Mouse (Mus musculus) lung, embryonic 14.5 days (tissue): ENCODE data around the gene Grn. TPM values are rescaled to one million over a fixed set of nuclear protein-coding genes. Genes with fewer than 3 reads are reported as not detected.

ENCODE experiments used
- ATAC-seq: fragments of 200-750 bp; cut with Nextera tagmentation; 2 replicates; pipeline ENCODE4 v1.8.0; 2017; ENCODE audit warnings: mild to moderate bottlenecking, moderate TSS enrichment, moderate library complexity; ENCODE audit not compliant: insufficient read depth
- DNase-seq: peaks from one replicate; pipeline ENCODE4 v3.0.0-alpha.2; 2015
- H3K27ac ChIP-seq: fragments of 300-500 bp; sonication (generic); 2 replicates; pipeline ENCODE4 v1.5.1; 2014; ENCODE audit warnings: low read depth, mild to moderate bottlenecking, moderate library complexity
- H3K27me3 ChIP-seq: fragments of 300-500 bp; sonication (generic); 2 replicates; pipeline ENCODE4 v1.6.1; 2014; ENCODE audit warnings: low read length, control low read depth; ENCODE audit not compliant: insufficient read depth
- H3K36me3 ChIP-seq: fragments of 300-500 bp; sonication (generic); 2 replicates; pipeline ENCODE4 v1.6.1; 2014; ENCODE audit warnings: control low read depth; ENCODE audit not compliant: insufficient read depth
- H3K4me1 ChIP-seq: fragments of 300-500 bp; sonication (generic); 2 replicates; pipeline ENCODE4 v1.6.1; 2014; ENCODE audit warnings: antibody characterized with exemption, control low read depth; ENCODE audit not compliant: insufficient read depth
- H3K4me2 ChIP-seq: fragments of 300-500 bp; sonication (generic); 2 replicates; pipeline ENCODE4 v1.6.1; 2014; ENCODE audit warnings: mild to moderate bottlenecking
- H3K4me3 ChIP-seq: fragments of 300-500 bp; sonication (generic); 2 replicates; pipeline ENCODE4 v1.5.1; 2014; ENCODE audit warnings: low read depth, low read length
- H3K9ac ChIP-seq: fragments of 300-500 bp; sonication (generic); 2 replicates; pipeline ENCODE4 v1.6.1; 2014
- H3K9me3 ChIP-seq: fragments of 300-500 bp; sonication (generic); 2 replicates; pipeline ENCODE4 v1.6.1; 2016; ENCODE audit warnings: low read depth, low read length, control low read depth
- CTCF ChIP-seq: IDR thresholded peaks from 2 replicates; pipeline ENCODE4 v1.5.1; 2016; ENCODE audit warnings: antibody characterized with exemption, low read depth
- WGBS: fragments of 180-500 bp; shearing (Covaris S2); extraction: QIAGEN DNeasy Blood & Tissue Kit; methylation state at CpG from one replicate; pipeline ENCODE4 v1.1.7; 2014; 5-methylcytosine and 5-hydroxymethylcytosine counted together
- microRNA-seq: library from miRNA; unstranded; fragments of <30 nt; microRNA quantifications from one replicate; pipeline ENCODE4, GENCODE M21; 2016; ENCODE audit warnings: borderline number of aligned reads
- polyA plus RNA-seq: library from polyadenylated mRNA; unstranded; fragments of >200 nt; fragmentation: Nextera tagmentation; extraction: Ambion mirVana; gene quantifications from 2 replicates; pipeline ENCODE4 v1.2.1, GENCODE M21; 2014

Gene Grn
- polyA plus RNA-seq, 1 experiment from 2014 or later = 113 TPM

GRCm38 (mm10) chr11:102469648-102470357 lies 39.7 kb downstream of the Grn start, which contains the start of gene Itga2b:
TSS of gene Itga2b (minus strand) at chr11:102470122.
- no peak for DNase-seq
- Histone ChIP-seq H3K4me1 (peaks cover 16% of the 10 kb centered on the region; the same call in 1 of the 2 replicates), H3K9me3 (no peaks in the 10 kb centered on the region), H3K4me2 (0 out of 2 replicates have a peak within 1 kb of the TSS, but pooled peaks have one; percentile 3), H3K4me3 (no peak within 1 kb of the TSS), H3K36me3 (no peaks in the 10 kb centered on the region), H3K27ac (no peak within 1 kb of the TSS), H3K27me3 (no peaks in the 10 kb centered on the region), H3K9ac (no peak within 1 kb of the TSS)
- no peak for TF ChIP-seq CTCF
- no peak for ATAC-seq
- 53% methylated on average over 11 of the region's 11 CpGs for WGBS

GRCm38 (mm10) chr11:102475027-102475426 lies 44.9 kb downstream of the Grn start:
- no peak for TF ChIP-seq CTCF
- Histone ChIP-seq H3K27me3 (no peaks in the 10 kb centered on the region), H3K9me3 (no peaks in the 10 kb centered on the region), H3K4me3 (no peak overlapping the region), H3K36me3 (peaks cover 31% of the 10 kb centered on the region), H3K4me1 (no peaks in the 10 kb centered on the region), H3K27ac (no peak overlapping the region), H3K4me2 (no peak overlapping the region), H3K9ac (no peak overlapping the region)
- no peak for ATAC-seq
- WGBS = 90% methylated on average over 3 of the region's 3 CpGs
- DNase-seq = no peak

- Histone ChIP-seq H3K27ac (no peak overlapping the region), H3K4me3 (no peak overlapping the region)
- WGBS = 81% methylated on average over 3 of the region's 3 CpGs
These were observed 48.6 kb downstream of the Grn start for GRCm38 (mm10) chr11:102478671-102479070.

GRCm38 (mm10) chr11:102479581-102479980 lies 49.5 kb downstream of the Grn start:
- Histone ChIP-seq H3K9ac (no peak overlapping the region), H3K36me3 (peaks cover 63% of the 10 kb centered on the region), H3K27me3 (no peaks in the 10 kb centered on the region), H3K4me3 (no peak overlapping the region), H3K4me1 (no peaks in the 10 kb centered on the region), H3K4me2 (no peak overlapping the region), H3K27ac (no peak overlapping the region), H3K9me3 (no peaks in the 10 kb centered on the region)
- ATAC-seq = no peak
- no peak for DNase-seq
- TF ChIP-seq CTCF = no peak
- WGBS = 95% methylated on average over 23 of the region's 23 CpGs

More at GRCm38 (mm10) chr11:102478671-102479070, 48.6 kb downstream of the Grn start:
- Histone ChIP-seq H3K36me3 (peaks cover 58% of the 10 kb centered on the region), H3K9me3 (no peaks in the 10 kb centered on the region), H3K27me3 (no peaks in the 10 kb centered on the region), H3K4me1 (no peaks in the 10 kb centered on the region), H3K9ac (no peak overlapping the region), H3K4me2 (no peak overlapping the region)
- ATAC-seq (no peak), DNase-seq (no peak)
- TF ChIP-seq CTCF = no peak

GRCm38 (mm10) chr11:102480111-102480510 lies 50.0 kb downstream of the Grn start:
- ATAC-seq = no peak
- Histone ChIP-seq H3K27ac (no peak overlapping the region), H3K4me1 (no peaks in the 10 kb centered on the region), H3K36me3 (peaks cover 69% of the 10 kb centered on the region), H3K4me2 (no peak overlapping the region), H3K4me3 (no peak overlapping the region), H3K27me3 (no peaks in the 10 kb centered on the region), H3K9me3 (no peaks in the 10 kb centered on the region), H3K9ac (no peak overlapping the region)
- DNase-seq = no peak
- 94% methylated on average over 15 of the region's 15 CpGs for whole genome bisulfite sequencing
- no peak for TF ChIP-seq CTCF

- no peak for DNase-seq
These were observed 50.8 kb downstream of the Grn start for GRCm38 (mm10) chr11:102480897-102481296.

GRCm38 (mm10) chr11:102481779-102482178 lies 51.7 kb downstream of the Grn start:
- Histone ChIP-seq H3K9me3 (no peaks in the 10 kb centered on the region), H3K4me3 (no peak overlapping the region), H3K27ac (no peak overlapping the region), H3K27me3 (no peaks in the 10 kb centered on the region), H3K36me3 (peaks cover 82% of the 10 kb centered on the region), H3K4me2 (no peak overlapping the region), H3K9ac (no peak overlapping the region), H3K4me1 (no peaks in the 10 kb centered on the region)
- ATAC-seq (no peak), DNase-seq (no peak)
- no peak for TF ChIP-seq CTCF
- WGBS = 90% methylated on average over 10 of the region's 10 CpGs

More at GRCm38 (mm10) chr11:102480897-102481296, 50.8 kb downstream of the Grn start:
- Histone ChIP-seq H3K27me3 (no peaks in the 10 kb centered on the region), H3K4me2 (no peak overlapping the region), H3K9me3 (no peaks in the 10 kb centered on the region), H3K36me3 (peaks cover 76% of the 10 kb centered on the region), H3K4me1 (no peaks in the 10 kb centered on the region), H3K4me3 (no peak overlapping the region), H3K27ac (no peak overlapping the region), H3K9ac (no peak overlapping the region)
- TF ChIP-seq CTCF = peak; percentile 33
- 82% methylated on average over 4 of the region's 4 CpGs for WGBS
- ATAC-seq = no peak

Small RNAs within 50 kb of the gene (microRNA-seq; reads per million reads assigned to microRNA genes)
- gene Mir6930 = not detected

Other genes with a start within 250 kb of the Grn start
- 93.2 and 109 TPM in 2 replicates for gene Lsm12, start 245.0 kb upstream of the Grn start, polyA plus RNA-seq
- 31.0 and 34.5 TPM in 2 replicates for gene G6pc3, start 240.7 kb upstream of the Grn start, polyA plus RNA-seq
- gene Hdac5, start 200.1 kb upstream of the Grn start, polyA plus RNA-seq = 41.1 and 42.7 TPM in 2 replicates
- gene BC030867, start 181.4 kb upstream of the Grn start, polyA plus RNA-seq = 21.4 and 22.2 TPM in 2 replicates
- 0.08 TPM in 1 of 2 replicates, not detected in the other for gene Asb16, start 161.6 kb upstream of the Grn start, polyA plus RNA-seq
- 48.8 and 49.9 TPM in 2 replicates for gene Tmub2, start 145.4 kb upstream of the Grn start, polyA plus RNA-seq
- gene Atxn7l3, start 133.7 kb upstream of the Grn start, polyA plus RNA-seq = 17.4 TPM in 2 replicates
- 86.0 and 93.8 TPM in 2 replicates for gene Ubtf, start 110.6 kb upstream of the Grn start, polyA plus RNA-seq
- 6.0 and 6.9 TPM in 2 replicates for gene Slc4a1, start 64.1 kb upstream of the Grn start, polyA plus RNA-seq
- 1.1 and 1.3 TPM in 2 replicates for gene Rundc3a, start 36.9 kb upstream of the Grn start, polyA plus RNA-seq
- gene Slc25a39, start 22.4 kb upstream of the Grn start, polyA plus RNA-seq = 223 and 244 TPM in 2 replicates
- gene Fam171a2, start 17.4 kb downstream of the Grn start, polyA plus RNA-seq = 7.4 and 8.3 TPM in 2 replicates
- 10.1 and 10.7 TPM in 2 replicates for gene Itga2b, start 39.8 kb downstream of the Grn start, polyA plus RNA-seq
- gene Gpatch8, start 126.1 kb downstream of the Grn start, polyA plus RNA-seq = 47.0 and 49.4 TPM in 2 replicates
- 14.3 and 15.3 TPM in 2 replicates for gene Gm11627, start 149.1 kb downstream of the Grn start, polyA plus RNA-seq
- 40.0 and 42.9 TPM in 2 replicates for gene Fzd2, start 174.1 kb downstream of the Grn start, polyA plus RNA-seq
- 0.22 and 0.64 TPM in 2 replicates for gene Meioc, start 233.4 kb downstream of the Grn start, polyA plus RNA-seq